Mouse (Mus musculus) cerebral cortex, adult 2 months (tissue): ENCODE results near the gene Slc41a2.

Experiments used
- WGBS: fragments of 180-500 bp; shearing (Covaris S2); methylation state at CpG from one replicate; pipeline ENCODE4 v1.1.7; 2018; 5-methylcytosine and 5-hydroxymethylcytosine counted together

The Slc41a2 gene

DNA sequence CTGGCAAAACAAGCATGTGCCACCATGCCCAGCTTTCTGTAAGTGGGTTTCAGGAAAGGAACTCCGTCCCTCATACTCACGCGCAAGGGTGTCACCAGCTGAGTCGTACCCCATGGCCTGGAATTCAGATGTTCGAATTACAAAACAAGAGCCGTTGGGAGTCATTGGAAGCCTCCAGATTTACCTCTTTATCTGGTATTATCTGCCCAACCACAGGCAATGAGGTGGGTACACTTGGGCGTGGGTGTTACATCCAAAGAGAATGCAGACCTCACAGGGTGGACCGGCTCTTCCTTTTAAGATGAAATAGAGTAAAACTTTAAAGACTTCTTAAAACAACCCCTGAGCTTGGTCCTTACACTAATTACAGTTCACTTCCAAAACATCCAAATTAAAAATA, 151.5 kb downstream of the Slc41a2 start:
- 92% methylated on average over 8 of the region's 8 CpGs for WGBS

DNA sequence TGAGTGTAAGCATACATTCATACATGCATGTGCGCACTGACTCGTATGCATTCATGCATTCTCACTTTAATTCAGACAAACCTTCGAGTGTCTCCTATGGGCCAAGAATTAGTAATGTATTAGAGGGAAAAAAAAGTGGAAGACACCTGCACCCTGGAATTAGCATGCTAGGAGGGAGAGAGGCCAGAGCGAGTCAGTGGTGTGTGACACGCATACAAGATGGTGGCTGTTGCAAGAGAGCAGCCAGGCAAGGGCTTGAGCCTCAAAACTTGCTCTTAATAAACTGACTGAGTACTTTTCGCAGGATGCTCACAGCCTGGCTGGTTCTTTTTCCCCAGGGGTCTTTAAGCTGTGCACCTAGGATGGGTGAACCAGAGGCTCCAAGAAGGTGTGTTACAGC, 152.6 kb downstream of the Slc41a2 start:
- WGBS = 92% methylated on average over 6 of the region's 6 CpGs

GRCm38 (mm10) chr10:83184480-83185069, 153.1 kb downstream of the Slc41a2 start:
- 34% methylated on average over 7 of the region's 7 CpGs for WGBS

GRCm38 (mm10) chr10:83183634-83184479, 153.8 kb downstream of the Slc41a2 start:
- 59% methylated on average over 12 of the region's 12 CpGs for WGBS

- 40% methylated on average over 8 of the region's 8 CpGs for WGBS
These were observed 155.1 kb downstream of the Slc41a2 start for GRCm38 (mm10) chr10:83182573-83182960.

GRCm38 (mm10) chr10:83181831-83182572, 155.7 kb downstream of the Slc41a2 start:
- 60% methylated on average over 15 of the region's 15 CpGs for WGBS
